Mouse (Mus musculus): ENCODE data around the gene Hs3st5.

The Hs3st5 gene

GRCm38 (mm10) chr10:36558736-36559135, 52.1 kb downstream of the Hs3st5 start:
- 91% methylated on average over 5 of the region's 5 CpGs for WGBS

- 64% methylated on average over 2 of the region's 2 CpGs for WGBS
Observed at GRCm38 (mm10) chr10:36567258-36567657, 60.6 kb downstream of the Hs3st5 start.

DNA sequence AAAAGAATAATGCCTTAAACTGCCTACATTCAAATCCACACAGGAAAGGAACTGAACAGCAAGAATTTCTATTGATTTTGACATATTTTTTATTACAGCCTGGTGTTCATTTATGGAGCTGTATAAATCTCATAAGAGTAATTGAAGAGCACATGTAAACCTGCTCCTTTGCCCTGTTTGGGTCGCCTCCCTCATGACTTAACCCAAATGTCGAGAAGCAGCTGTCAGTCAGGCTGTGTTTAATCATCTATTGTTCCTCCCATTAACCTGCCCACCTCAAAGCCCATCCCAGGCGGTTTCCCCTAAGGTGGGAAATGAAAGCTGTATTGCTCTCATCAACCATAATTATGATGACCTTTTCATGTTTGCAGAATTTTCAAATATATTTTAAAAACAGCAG, 65.9 kb downstream of the Hs3st5 start:
- WGBS: 88% methylated on average over 3 of the region's 3 CpGs

DNA sequence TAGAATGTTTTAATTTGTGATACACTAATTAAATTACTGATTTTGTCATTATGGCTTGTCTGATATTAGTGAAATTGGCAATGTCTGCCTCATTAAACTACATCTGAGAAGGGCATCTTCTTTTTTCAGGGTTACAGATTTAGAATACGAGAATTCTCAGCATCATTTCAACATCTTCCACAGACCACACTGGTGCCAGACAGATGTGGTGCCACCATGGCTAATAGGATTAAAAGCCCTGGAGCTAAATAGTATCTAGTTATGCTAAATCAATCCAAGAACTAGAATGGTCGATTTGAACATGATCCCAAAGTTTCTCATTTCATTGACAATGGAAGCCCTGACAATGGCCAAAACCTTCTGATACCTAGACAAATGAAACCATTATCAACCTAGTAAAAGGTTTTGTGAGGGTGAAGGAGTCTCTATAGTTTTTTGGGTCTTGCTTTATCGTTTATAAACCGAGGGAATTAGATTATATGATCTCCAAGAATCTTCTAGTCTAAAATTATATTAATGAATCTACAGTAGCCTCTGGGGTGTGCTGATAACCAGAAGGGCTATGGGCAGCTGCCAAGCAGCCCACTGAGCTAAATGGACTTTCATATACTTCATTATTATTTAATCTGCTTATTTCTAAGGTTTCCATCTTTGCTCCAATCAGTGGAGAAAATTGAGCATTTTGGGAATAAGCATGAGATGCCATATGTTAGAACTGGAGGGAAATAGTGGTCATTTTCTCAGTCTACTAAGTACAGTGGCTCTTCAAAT, 71.9 kb downstream of the Hs3st5 start:
- WGBS: 77% methylated on average over 4 of the region's 4 CpGs

GRCm38 (mm10) chr10:36610400-36610799, 103.8 kb downstream of the Hs3st5 start:
- WGBS: 87% methylated on average over 1 of the region's 1 CpGs

- WGBS: 48% methylated on average over 1 of the region's 1 CpGs
Observed at GRCm38 (mm10) chr10:36611415-36611814, 104.8 kb downstream of the Hs3st5 start.

GRCm38 (mm10) chr10:36623037-36623436, 116.4 kb downstream of the Hs3st5 start:
- WGBS: 77% methylated on average over 1 of the region's 1 CpGs

DNA sequence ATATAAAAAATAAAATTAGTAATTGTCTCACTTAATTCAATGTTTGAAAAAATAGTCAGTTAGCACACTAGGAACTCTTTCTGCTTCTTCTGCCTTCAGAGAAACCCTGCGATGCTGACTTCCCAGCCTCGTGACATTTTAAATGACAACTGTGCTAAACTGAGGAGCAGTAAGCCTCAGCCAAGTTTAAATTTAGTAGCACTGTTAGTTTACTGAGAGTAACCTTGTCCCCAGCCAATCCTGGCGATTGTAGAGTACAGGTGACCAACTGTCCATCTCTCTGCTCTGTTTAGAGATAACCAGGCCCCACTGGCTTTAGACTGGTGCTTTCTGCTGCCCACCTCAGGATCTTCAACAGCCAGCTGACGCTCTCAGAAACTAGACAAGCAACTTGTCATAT, 121.3 kb downstream of the Hs3st5 start:
- WGBS: 65% methylated on average over 4 of the region's 4 CpGs

GRCm38 (mm10) chr10:36631746-36632145, 125.1 kb downstream of the Hs3st5 start:
- WGBS: 57% methylated on average over 1 of the region's 1 CpGs

GRCm38 (mm10) chr10:36650653-36651052, 144.0 kb downstream of the Hs3st5 start:
- 86% methylated on average over 5 of the region's 5 CpGs for WGBS

GRCm38 (mm10) chr10:36713974-36714373, 207.4 kb downstream of the Hs3st5 start:
- 85% methylated on average over 3 of the region's 3 CpGs for WGBS

DNA sequence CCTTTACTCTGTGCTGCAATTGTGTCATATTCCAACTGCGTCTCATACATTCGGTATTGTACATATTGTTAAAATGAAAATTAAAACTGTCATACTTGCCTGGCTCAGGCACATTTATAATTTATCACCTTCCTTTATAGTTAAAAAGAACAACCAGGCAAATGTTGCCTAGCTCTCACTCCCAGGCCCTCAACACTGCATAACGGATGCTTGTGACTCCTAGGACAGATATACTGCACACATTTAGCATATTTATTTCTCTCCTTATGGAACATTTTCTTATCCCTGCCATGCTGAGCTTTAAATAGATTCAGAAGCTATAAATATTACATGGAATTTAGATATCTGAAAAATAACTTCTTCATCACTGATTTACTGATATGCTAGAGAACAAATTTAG, 219.6 kb downstream of the Hs3st5 start:
- WGBS: 49% methylated on average over 3 of the region's 3 CpGs

DNA sequence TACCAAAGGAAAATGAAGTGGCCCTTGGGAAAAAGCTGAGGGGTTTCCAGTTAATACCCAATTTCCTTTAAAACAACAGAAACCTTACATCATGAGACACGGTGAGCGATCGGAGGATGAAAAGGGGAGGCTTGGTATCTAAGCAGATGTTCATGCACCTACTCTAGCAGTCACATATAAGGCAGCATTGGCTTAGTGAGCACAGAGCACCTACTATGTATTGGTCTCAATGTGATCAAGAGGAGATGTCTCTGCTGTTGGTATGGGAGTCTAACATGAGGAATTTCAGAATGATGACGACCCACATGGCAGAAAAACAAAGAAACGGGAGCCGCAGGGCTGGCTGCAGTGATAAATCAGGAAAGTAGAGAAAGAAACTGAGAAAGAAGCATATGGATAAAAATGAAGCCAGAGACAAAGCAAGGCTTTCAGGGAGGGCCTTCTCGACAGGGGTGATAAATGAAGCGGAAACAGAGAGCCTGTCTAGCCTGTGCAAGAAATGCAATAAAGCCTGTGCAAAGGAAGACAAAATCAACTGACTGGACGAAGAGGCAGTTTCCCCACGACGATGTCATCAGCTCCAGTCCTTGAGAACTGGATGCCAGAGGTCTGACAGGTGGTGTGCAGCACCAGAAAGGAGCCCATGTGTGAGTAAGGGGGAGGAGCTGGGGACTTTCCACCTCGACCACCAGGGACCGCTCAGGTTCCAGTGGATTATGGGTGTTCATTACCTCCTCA, 222.9 kb downstream of the Hs3st5 start:
- 39% methylated on average over 13 of the region's 13 CpGs for WGBS

GRCm38 (mm10) chr10:36750021-36750420, 243.4 kb downstream of the Hs3st5 start:
- WGBS: 64% methylated on average over 1 of the region's 1 CpGs

DNA sequence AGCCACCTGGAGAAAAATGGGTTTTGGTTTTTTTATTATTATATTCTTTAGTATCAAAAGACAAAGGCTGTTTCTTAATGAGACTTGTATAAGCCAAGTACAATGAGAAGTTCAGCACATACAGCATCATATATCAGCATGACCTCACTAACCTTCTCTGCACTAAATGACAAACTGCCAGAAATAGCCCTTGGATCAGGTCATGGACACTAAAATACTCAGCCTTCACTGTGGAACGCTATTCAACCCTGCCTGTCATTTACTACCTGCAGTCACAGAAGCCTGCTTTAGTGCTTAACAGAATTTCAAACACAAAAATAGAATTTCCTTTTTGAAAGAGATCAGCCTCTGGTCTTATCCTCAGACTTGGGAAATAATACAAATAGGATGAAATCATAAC, 247.9 kb downstream of the Hs3st5 start:
- WGBS: 46% methylated on average over 1 of the region's 1 CpGs

- 90% methylated on average over 6 of the region's 6 CpGs for WGBS
Observed at GRCm38 (mm10) chr10:36774898-36775297, 268.3 kb downstream of the Hs3st5 start.

DNA sequence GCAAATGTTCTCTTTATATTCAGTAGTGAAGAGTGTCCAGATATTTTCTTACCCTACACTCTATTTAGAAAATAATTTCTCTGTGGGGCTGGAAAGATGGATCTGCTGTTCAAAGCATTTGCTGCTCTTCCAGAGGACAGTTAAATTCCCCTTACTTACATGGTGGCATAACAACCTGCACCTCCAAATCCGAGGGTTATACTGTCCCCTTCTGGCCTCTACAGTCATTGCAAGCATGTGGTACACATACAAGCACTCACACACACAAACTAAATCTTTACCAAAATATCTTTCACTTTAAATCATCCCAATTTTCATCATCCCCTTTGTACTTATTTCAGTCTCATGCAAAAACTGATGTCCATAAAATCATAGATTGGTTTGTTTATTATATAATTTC, 275.0 kb downstream of the Hs3st5 start:
- WGBS: 60% methylated on average over 1 of the region's 1 CpGs

- WGBS: 77% methylated on average over 7 of the region's 7 CpGs
Observed at GRCm38 (mm10) chr10:36786970-36787369, 280.4 kb downstream of the Hs3st5 start.

DNA sequence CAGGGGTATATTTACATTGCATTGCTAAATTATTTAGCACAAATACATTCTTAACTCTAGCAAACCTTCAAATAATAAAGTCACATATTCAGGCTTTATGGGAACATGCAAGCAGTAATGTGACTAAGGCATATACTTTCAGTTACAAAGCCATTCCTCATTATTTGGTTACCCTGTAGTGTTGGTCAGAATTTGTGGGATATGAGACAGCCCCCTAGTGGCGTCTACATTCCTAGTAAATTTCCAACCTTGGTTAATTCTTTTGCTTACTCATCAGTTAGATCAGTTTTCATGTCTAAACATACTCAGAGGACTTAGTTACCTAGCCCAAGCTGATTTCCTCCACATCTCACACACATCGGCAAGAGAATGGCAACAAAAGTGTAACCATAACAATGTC, 285.2 kb downstream of the Hs3st5 start:
- WGBS: 31% methylated on average over 2 of the region's 2 CpGs

DNA sequence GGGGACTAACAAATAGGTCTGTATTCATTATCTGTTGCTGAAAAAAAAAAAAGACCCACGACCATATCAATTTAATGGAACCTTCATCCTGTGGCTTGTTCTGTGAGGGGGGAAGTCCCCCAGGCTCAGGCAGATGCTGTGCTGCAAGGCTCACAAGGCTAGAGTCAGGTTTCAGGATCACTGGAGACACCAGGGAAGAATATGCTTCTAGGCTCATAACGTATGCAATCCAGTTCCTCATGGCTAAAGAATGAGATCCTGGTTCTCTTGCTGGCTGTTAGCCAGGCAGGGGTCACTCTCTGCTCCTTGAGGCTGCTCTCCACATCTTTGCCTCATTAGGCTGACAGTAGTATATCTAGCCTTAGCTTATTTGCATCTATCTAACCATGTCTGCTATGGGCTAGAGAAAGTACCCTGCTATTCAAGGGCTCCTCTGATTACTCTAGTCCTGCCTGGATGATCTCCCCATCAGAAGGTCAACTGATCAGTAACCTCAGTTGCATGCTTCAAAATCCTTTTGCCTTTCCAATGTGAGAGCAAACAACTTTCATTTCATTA, 294.4 kb downstream of the Hs3st5 start:
- 67% methylated on average over 2 of the region's 2 CpGs for WGBS

DNA sequence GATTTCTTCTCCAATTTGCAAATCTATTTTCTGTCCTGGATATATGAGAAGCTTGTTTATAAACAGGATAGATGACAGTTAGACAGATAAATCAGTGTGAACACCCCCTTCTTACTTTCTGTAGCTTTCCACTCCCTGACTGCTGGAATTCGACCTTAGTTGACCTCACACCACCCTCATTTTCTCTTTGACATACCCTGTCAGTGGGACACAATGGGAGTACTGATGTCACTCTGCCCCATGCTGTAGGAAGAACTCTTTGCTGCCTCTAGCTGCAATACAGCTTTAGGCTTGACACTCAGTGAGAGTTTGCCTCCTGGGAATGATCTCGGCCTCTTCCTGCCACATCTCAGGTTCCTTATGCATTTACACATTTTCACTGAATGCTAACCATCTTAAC, 297.1 kb downstream of the Hs3st5 start:
- WGBS: 37% methylated on average over 2 of the region's 2 CpGs

DNA sequence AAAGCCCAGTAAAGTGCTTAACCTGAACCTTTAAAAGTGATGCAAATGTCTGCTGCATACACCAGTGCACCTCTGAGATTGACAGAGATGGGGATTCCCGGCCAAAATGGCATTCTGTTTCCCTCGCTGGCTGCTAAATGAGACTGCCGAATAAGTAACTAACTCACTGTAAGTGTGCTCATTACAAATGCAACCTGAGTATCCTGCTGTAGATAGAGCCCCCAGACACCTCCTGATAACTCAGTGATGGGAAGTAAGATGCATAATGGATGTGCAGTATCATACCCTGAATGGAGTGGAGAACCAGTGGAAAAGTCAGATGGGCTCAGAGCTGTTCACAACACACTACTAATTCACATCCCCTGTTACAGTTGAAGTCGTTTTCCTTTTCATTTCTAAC, 298.7 kb downstream of the Hs3st5 start:
- whole genome bisulfite sequencing: 53% methylated on average over 4 of the region's 4 CpGs

- WGBS: 80% methylated on average over 5 of the region's 5 CpGs
Observed at GRCm38 (mm10) chr10:36805788-36806187, 299.2 kb downstream of the Hs3st5 start.
